Mouse (Mus musculus) stomach, postnatal 0 days (tissue): ENCODE results near the gene Dock4.

Experiments
- CTCF ChIP-seq: IDR thresholded peaks from 2 replicates; pipeline ENCODE4 v1.5.1; 2016; ENCODE audit warnings: antibody characterized with exemption, low read depth, mild to moderate bottlenecking, moderate library complexity
- EP300 ChIP-seq: optimal IDR thresholded peaks from 2 replicates; pipeline ENCODE3; 2016; ENCODE audit warnings: antibody characterized with exemption

GRCm38 (mm10) chr12:40522468-40522867 is 76.7 kb downstream of the Dock4 start:
- TF ChIP-seq CTCF: no peak
- no peak for TF ChIP-seq EP300
